Mouse (Mus musculus): ENCODE results near the gene Abcb10. TPM values are rescaled to one million over a fixed set of nuclear protein-coding genes. Genes with fewer than 3 reads are reported as not detected.

Abcb10 gene
- polyA plus RNA-seq, 1 experiment from 2014 or later, result 53.3 TPM

DNA sequence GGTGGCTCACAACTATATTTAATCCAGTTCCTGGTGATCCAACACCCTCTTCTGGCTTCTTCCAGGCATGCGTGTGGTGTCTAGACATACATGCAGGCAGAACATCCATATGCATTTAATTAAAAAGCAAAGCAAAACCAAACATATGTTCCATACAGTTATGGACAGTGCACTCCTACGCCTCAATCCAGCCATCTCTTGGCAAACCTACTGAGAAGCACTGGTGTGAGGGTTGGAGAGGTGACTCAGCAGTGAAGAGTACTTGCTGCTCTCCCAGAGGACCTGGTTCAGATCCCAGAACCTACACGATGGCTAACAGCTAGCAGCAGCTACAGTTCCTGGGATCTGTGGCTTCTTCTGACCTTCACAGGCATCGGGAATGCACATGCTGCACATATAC lies 70.7 kb downstream of the Abcb10 start:
- no peak overlapping the region for H3K27ac ChIP-seq (ENCODE audit: low read depth)
- DNase-seq, result no peak
- ATAC-seq, result no peak
- H3K36me3 ChIP-seq (replicated peaks; ENCODE audit: insufficient read depth, low read length), result peaks cover 63% of the 10 kb centered on the region
- H3K9me3 ChIP-seq (ENCODE audit: low read length), result no peaks in the 10 kb centered on the region
- H3K4me2 ChIP-seq (ENCODE audit: low read depth, low read length), result no peak overlapping the region
- TF ChIP-seq EP300 (IDR thresholded peaks at IDR 0.05; ENCODE audit: low read depth) (no peak), CTCF (IDR thresholded peaks at IDR 0.05; ENCODE audit: low read depth) (no peak)
- no peak overlapping the region for H3K4me3 ChIP-seq (ENCODE audit: low read depth, low read length)
- H3K4me1 ChIP-seq (ENCODE audit: insufficient read depth), result no peaks in the 10 kb centered on the region
- 90% methylated on average over 4 of the region's 4 CpGs for WGBS (ENCODE audit: insufficient replicate concordance)
- H3K9ac ChIP-seq (replicated peaks), result no peak overlapping the region
- no peaks in the 10 kb centered on the region for H3K27me3 ChIP-seq (ENCODE audit: insufficient read depth, low read length)

DNA sequence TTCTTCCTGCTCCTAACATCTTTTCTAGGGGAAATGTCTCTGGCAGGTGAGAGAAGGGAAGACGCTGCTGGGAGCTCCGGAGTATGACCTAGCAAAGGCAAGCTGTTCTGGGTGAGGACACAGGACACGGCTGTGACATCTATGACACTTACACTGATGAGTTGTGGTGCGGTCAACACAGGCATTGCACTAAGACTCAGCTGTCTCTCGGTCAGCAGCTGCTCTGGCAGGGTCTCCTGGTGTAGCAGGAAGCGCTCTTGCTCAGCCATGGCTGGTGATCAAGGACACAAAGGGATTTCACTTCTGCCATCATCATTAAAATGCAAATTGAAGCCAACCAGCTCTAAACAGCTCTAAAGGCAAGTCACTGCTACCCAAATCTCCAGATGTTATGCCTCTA lies 75.3 kb downstream of the Abcb10 start:
- Histone ChIP-seq H3K9ac (replicated peaks) (no peak overlapping the region), H3K27ac (ENCODE audit: low read depth) (no peak overlapping the region), H3K9me3 (ENCODE audit: low read length) (no peaks in the 10 kb centered on the region), H3K4me3 (ENCODE audit: low read depth, low read length) (no peak overlapping the region), H3K27me3 (ENCODE audit: insufficient read depth, low read length) (no peaks in the 10 kb centered on the region), H3K4me2 (ENCODE audit: low read depth, low read length) (no peak overlapping the region), H3K4me1 (ENCODE audit: insufficient read depth) (no peaks in the 10 kb centered on the region), H3K36me3 (replicated peaks; ENCODE audit: insufficient read depth, low read length) (peaks cover 59% of the 10 kb centered on the region)
- ATAC-seq (no peak), DNase-seq (no peak)
- TF ChIP-seq CTCF (IDR thresholded peaks at IDR 0.05; ENCODE audit: low read depth), result no peak
- TF ChIP-seq EP300 (IDR thresholded peaks at IDR 0.05; ENCODE audit: low read depth), result no peak
- 94% methylated on average over 6 of the region's 6 CpGs for WGBS (ENCODE audit: insufficient replicate concordance)

- Histone ChIP-seq H3K9ac (replicated peaks) (no peak overlapping the region), H3K27me3 (ENCODE audit: insufficient read depth, low read length) (no peaks in the 10 kb centered on the region), H3K27ac (ENCODE audit: low read depth) (no peak overlapping the region), H3K9me3 (ENCODE audit: low read length) (no peaks in the 10 kb centered on the region), H3K4me3 (ENCODE audit: low read depth, low read length) (no peak overlapping the region), H3K4me1 (ENCODE audit: insufficient read depth) (no peaks in the 10 kb centered on the region), H3K4me2 (ENCODE audit: low read depth, low read length) (no peak overlapping the region), H3K36me3 (replicated peaks; ENCODE audit: insufficient read depth, low read length) (peaks cover 58% of the 10 kb centered on the region)
- peak; percentile 62; the same call in 1 of the 2 replicates for ATAC-seq
- DNase-seq, result peak; percentile 56
- 76% methylated on average over 7 of the region's 7 CpGs for WGBS (ENCODE audit: insufficient replicate concordance)
- no peak for TF ChIP-seq EP300 (IDR thresholded peaks at IDR 0.05; ENCODE audit: low read depth)
- no peak for TF ChIP-seq CTCF (IDR thresholded peaks at IDR 0.05; ENCODE audit: low read depth)
Measured at GRCm38 (mm10) chr8:123902653-123903052, 80.3 kb downstream of the Abcb10 start.

MicroRNA genes within 50 kb of the gene (microRNA counts, 519-probe panel; counts per million panel counts)
- microRNA mmu-miR-1967, result not detected

Small RNA genes within 50 kb of the gene (microRNA-seq; reads per million reads assigned to microRNA genes)
- not detected for gene Mir1967

Other genes with a start within 250 kb of the Abcb10 start
- gene Rab4a, start 177.1 kb downstream of the Abcb10 start, polyA plus RNA-seq (2015; fragmentation: Nextera tagmentation; extraction: Ambion mirVana), result 30.4 and 36.3 TPM in 2 replicates
- 1.2 and 1.5 TPM in 2 replicates for gene Ccsap, start 122.9 kb downstream of the Abcb10 start, polyA plus RNA-seq (2015; fragmentation: Nextera tagmentation; extraction: Ambion mirVana)
- 18.6 and 358 TPM in 2 replicates for gene Acta1, start 88.4 kb downstream of the Abcb10 start, polyA plus RNA-seq (2015; fragmentation: Nextera tagmentation; extraction: Ambion mirVana)
- 7.2 and 9.1 TPM in 2 replicates for gene Nup133, start 33.9 kb downstream of the Abcb10 start, polyA plus RNA-seq (2015; fragmentation: Nextera tagmentation; extraction: Ambion mirVana)
- gene Taf5l, start 38.3 kb upstream of the Abcb10 start, polyA plus RNA-seq (2015; fragmentation: Nextera tagmentation; extraction: Ambion mirVana), result 15.0 and 15.1 TPM in 2 replicates
- gene Urb2, start 38.4 kb upstream of the Abcb10 start, polyA plus RNA-seq (2015; fragmentation: Nextera tagmentation; extraction: Ambion mirVana), result 1.2 TPM in 2 replicates
- gene Galnt2, start 248.3 kb upstream of the Abcb10 start, polyA plus RNA-seq (2015; fragmentation: Nextera tagmentation; extraction: Ambion mirVana), result 23.3 and 23.5 TPM in 2 replicates